Mouse (Mus musculus) neural tube, embryonic 12.5 days (tissue): ENCODE results near the gene Foxr1. TPM values are rescaled to one million over a fixed set of nuclear protein-coding genes. Genes with fewer than 3 reads are reported as not detected.
"Not testable (repeated sequence)": the region's sequence is repeated elsewhere in the genome, so short reads cannot be mapped to it uniquely, and the experiment has no call there.

ENCODE experiments used
- ATAC-seq: fragments of 200-750 bp; cut with Nextera tagmentation; 2 replicates; pipeline ENCODE4 v1.8.0; 2017; ENCODE audit warnings: low read depth, mild to moderate bottlenecking, moderate TSS enrichment, moderate library complexity; ENCODE audit not compliant: low FRiP score
- H3K27ac ChIP-seq: fragments of 300-500 bp; sonication (generic); 2 replicates; pipeline ENCODE4 v1.5.1; 2016
- H3K27me3 ChIP-seq: fragments of 300-500 bp; sonication (generic); replicated peaks from 2 replicates; pipeline ENCODE4 v1.6.1; 2016; ENCODE audit warnings: mild to moderate bottlenecking
- H3K36me3 ChIP-seq: fragments of 300-500 bp; sonication (generic); 2 replicates; pipeline ENCODE4 v1.6.1; 2016; ENCODE audit warnings: mild to moderate bottlenecking
- H3K4me1 ChIP-seq: fragments of 300-500 bp; sonication (generic); 2 replicates; pipeline ENCODE4 v1.6.1; 2016
- H3K4me2 ChIP-seq: fragments of 300-500 bp; sonication (generic); replicated peaks from 2 replicates; pipeline ENCODE4 v1.6.1; 2016; ENCODE audit warnings: mild to moderate bottlenecking
- H3K4me3 ChIP-seq: fragments of 300-500 bp; sonication (generic); 2 replicates; pipeline ENCODE4 v1.5.1; 2016
- H3K9ac ChIP-seq: fragments of 300-500 bp; sonication (generic); 2 replicates; pipeline ENCODE4 v1.6.1; 2016; ENCODE audit warnings: mild to moderate bottlenecking
- H3K9me3 ChIP-seq: fragments of 300-500 bp; sonication (generic); 2 replicates; pipeline ENCODE4 v1.6.1; 2016; ENCODE audit warnings: mild to moderate bottlenecking
- WGBS: fragments of 180-500 bp; shearing (Covaris S2); methylation state at CpG from one replicate; pipeline ENCODE4 v1.1.7; 2016; 5-methylcytosine and 5-hydroxymethylcytosine counted together
- polyA plus RNA-seq: library from polyadenylated mRNA; unstranded; fragments of >200 nt; fragmentation: Nextera tagmentation; extraction: Ambion mirVana; gene quantifications from 2 replicates; pipeline ENCODE4 v1.2.1, GENCODE M21; 2016

Gene Foxr1
- polyA plus RNA-seq, 1 experiment from 2014 or later: not detected

DNA sequence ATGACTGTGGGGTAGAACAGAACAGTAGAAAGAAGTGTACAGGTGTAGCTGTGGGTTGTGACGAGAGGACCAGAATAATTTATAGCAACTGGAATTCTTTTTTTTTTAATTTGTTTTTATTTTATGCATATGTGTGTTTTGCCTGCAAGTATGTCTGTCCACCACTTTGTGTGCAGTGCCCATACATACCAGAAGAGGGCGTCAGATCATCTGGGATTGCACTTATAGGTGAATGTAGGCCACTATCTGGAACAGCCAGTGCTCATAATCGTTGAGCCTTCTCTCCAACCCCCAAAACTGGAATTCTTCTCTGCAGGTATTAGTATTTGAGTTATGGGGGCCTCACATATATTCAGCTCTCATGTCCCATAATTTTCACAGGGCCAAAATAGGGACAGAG, 32.2 kb upstream of the Foxr1 start:
- 0 out of 2 replicates have a peak, but pooled peaks cover 5% of the 10 kb centered on the region for H3K27me3 ChIP-seq
- no peak overlapping the region for H3K4me2 ChIP-seq
- H3K27ac ChIP-seq: no peak overlapping the region
- no peaks in the 10 kb centered on the region for H3K9me3 ChIP-seq
- H3K9ac ChIP-seq: no peak overlapping the region
- H3K36me3 ChIP-seq: no peaks in the 10 kb centered on the region
- 65% methylated on average over 3 of the region's 3 CpGs for WGBS
- peaks cover 9% of the 10 kb centered on the region; the same call in 1 of the 2 replicates for H3K4me1 ChIP-seq
- no peak for ATAC-seq
- no peak overlapping the region for H3K4me3 ChIP-seq

DNA sequence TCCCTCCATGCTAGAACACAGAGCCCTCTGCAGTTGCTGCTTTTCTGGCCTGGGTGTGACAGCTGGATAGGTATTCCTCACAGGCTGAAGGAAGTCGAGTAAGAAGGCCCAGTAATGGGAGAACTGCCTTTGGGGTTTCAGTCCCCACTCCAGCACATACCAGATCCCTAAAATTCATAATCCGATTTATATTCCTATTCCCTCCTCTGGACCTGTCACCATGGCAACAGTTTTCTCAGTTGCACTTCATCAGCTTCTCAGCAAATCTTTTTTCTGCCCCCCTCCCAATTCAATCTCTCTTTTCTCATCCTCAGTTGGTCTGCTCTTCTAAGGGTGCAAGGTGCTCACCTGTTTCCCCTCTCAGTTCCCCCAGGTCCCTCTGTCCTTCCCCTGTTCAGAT, 27.9 kb upstream of the Foxr1 start:
- 62% methylated on average over 2 of the region's 2 CpGs for WGBS
- H3K27ac ChIP-seq: no peak overlapping the region

DNA sequence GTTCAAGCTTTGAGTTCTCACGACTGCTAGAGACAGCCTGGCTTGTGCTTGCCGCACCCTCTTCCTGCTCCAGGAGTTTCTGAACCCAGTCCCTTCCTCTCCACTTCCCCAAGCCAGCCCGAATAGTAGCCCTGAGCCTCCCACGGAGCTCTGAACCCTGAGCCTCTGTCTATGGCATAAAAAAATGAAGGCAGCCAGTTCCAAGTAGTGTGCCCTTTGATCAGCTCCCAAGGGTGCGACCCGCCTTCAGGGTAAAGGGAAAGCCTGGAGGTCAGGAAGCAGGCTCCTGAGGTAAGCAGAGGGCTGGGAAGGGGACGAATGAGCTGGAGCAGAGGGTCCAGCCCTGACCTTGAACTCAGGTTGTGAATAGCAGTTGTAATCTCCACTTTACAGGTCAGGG, 27.3 kb upstream of the Foxr1 start:
- Histone ChIP-seq H3K27me3 (0 out of 2 replicates have a peak, but pooled peaks cover 3% of the 10 kb centered on the region), H3K4me3 (no peak overlapping the region), H3K27ac (no peak overlapping the region), H3K9ac (no peak overlapping the region), H3K36me3 (no peaks in the 10 kb centered on the region), H3K9me3 (no peaks in the 10 kb centered on the region), H3K4me1 (no peaks in the 10 kb centered on the region), H3K4me2 (no peak overlapping the region)
- 57% methylated on average over 7 of the region's 7 CpGs for WGBS
- ATAC-seq: no peak

More for the DNA sequence above, 27.9 kb upstream of the Foxr1 start:
- Histone ChIP-seq H3K9me3 (no peaks in the 10 kb centered on the region), H3K4me1 (no peaks in the 10 kb centered on the region), H3K27me3 (0 out of 2 replicates have a peak, but pooled peaks cover 3% of the 10 kb centered on the region), H3K4me2 (no peak overlapping the region), H3K9ac (no peak overlapping the region), H3K36me3 (no peaks in the 10 kb centered on the region), H3K4me3 (no peak overlapping the region)
- ATAC-seq: no peak

DNA sequence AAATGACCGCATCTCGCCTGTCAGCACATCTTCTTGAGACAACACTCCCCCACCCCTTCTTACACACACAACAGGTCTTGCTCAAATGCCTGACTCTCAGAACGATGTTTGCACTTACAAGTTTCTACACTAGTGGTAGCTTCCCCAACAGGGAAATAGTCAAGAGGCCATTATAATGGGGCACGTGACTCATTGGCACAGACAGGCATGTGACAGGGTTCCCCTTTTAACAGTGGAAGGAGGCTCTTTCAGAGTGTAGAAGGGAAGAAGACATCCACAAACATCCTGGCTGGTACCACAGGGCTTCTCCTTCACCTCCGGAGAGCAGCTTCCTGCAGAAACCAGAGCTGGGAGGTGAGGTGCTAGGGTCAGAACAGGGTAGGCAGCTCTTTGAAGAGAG, 21.0 kb upstream of the Foxr1 start:
- Histone ChIP-seq H3K9ac (no peak overlapping the region), H3K4me2 (no peak overlapping the region), H3K9me3 (no peaks in the 10 kb centered on the region), H3K4me1 (peaks cover 12% of the 10 kb centered on the region), H3K36me3 (no peaks in the 10 kb centered on the region), H3K27ac (no peak overlapping the region), H3K27me3 (no peaks in the 10 kb centered on the region), H3K4me3 (no peak overlapping the region)
- 86% methylated on average over 5 of the region's 5 CpGs for WGBS
- ATAC-seq: no peak

DNA sequence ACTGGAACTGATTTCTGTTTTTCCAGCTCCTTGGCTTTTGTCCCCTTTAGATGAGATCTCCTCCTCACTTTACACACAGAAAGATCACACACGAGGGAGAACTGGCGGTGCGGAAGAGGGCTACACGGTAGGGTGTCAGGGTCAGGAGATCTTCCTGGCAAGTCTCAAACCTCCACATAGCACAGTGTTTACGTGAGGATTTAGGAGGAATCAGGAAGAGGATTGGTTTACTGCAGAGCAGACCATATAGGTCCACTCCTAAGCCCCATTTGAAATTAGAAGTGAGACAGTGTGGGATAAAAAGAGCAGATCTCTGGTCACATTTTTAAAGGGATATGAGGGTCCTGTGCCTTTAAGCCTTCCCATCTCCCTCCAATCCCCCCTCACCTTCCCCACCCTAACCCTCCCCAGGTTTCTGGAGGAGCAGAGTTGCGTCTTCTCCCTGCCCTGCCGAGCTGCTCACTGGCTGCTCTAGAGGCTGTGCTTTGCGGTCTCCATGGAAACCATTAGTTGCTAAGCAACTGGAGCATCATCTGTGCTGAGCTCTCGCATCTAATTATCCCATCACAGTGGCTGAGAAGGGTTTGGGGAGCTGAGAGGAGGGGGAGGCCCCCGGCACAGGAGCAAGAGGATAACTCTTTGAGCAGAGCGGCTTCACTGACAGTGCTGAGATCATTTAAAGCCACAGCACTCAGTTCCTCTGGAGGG, 16.3 kb upstream of the Foxr1 start:
- peak overlapping the region; percentile 46 for H3K4me2 ChIP-seq
- H3K27ac ChIP-seq: peak overlapping the region; percentile 42; the same call in 1 of the 2 replicates
- no peaks in the 10 kb centered on the region for H3K9me3 ChIP-seq
- no peaks in the 10 kb centered on the region for H3K36me3 ChIP-seq
- peak; percentile 96 for ATAC-seq
- H3K27me3 ChIP-seq: peaks cover 7% of the 10 kb centered on the region; the same call in 1 of the 2 replicates
- H3K4me3 ChIP-seq: no peak overlapping the region
- H3K9ac ChIP-seq: no peak overlapping the region
- H3K4me1 ChIP-seq: peaks cover 31% of the 10 kb centered on the region
- 4% methylated on average over 11 of the region's 11 CpGs for WGBS

DNA sequence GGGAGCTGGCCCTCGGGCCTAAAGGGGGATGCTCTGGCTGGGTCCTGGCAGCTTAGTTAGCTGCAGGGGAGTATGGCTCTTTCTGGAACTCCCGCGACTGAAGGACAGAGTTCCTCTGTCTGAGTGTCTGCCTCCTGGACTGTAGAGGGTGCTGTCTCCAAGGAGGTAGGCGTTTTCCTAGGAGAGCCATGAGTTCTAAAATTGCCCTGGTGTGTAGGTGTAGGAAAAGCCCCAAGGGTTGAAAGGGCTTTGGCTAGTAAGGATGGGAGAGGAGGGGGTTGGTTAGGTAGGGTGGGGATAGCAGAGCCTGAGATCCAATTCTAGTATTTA, 13.9 kb upstream of the Foxr1 start, which contains the start of gene Upk2:
Upk2 (minus strand) TSS at position 86 of the 330 bp plus-strand sequence.
- H3K27ac ChIP-seq: no peak within 1 kb of the TSS
- peaks cover 7% of the 10 kb centered on the region; the same call in 1 of the 2 replicates for H3K27me3 ChIP-seq
- no peaks in the 10 kb centered on the region for H3K9me3 ChIP-seq
- peaks cover 31% of the 10 kb centered on the region for H3K4me1 ChIP-seq
- no peak within 1 kb of the TSS for H3K9ac ChIP-seq
- no peak within 1 kb of the TSS for H3K4me2 ChIP-seq
- WGBS: 24% methylated on average over 4 of the region's 4 CpGs
- H3K4me3 ChIP-seq: no peak within 1 kb of the TSS
- H3K36me3 ChIP-seq: no peaks in the 10 kb centered on the region
- ATAC-seq: no peak

DNA sequence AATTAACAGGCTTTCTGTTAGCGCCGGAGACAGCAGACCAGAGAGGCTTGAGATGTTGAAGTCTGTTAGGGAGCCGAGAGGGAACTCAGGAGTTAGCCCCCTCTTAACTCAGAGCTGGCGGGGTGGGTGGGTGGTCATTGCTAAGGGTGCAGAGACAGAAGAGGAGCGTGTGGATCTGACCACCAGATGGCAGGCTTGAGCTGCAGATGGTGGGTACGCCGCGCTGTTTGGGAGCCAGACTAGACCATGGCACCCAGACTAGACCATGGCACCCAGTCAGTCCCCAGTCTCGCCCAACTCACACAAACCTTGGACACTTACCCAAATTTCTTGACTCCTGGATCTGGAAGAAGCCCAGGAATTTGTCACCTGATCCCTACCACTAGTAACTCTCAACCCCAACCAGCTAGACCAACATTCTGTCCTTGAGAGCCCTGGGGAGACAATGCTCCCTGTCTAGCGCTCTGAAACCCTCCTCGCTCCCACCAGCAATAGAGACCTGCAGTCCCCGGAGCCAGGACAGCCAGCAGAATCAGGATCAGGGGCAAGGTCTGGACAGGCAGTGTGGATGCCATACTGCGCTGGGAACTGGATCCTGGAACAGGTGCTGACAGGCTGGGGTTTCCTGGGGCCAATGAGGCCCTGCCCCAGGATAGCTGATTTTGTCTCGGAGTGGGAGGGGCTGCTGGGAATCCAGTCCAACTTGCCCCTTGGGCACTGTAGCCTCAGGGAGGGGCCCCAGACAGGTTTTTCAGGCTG, 13.4 kb upstream of the Foxr1 start:
- WGBS: 10% methylated on average over 14 of the region's 14 CpGs
- Histone ChIP-seq H3K4me3 (no peak overlapping the region), H3K27ac (no peak overlapping the region), H3K4me1 (peaks cover 31% of the 10 kb centered on the region), H3K27me3 (peaks cover 7% of the 10 kb centered on the region; the same call in 1 of the 2 replicates), H3K36me3 (no peaks in the 10 kb centered on the region), H3K4me2 (no peak overlapping the region), H3K9ac (no peak overlapping the region), H3K9me3 (no peaks in the 10 kb centered on the region)
- ATAC-seq: peak; percentile 69; the same call in 1 of the 2 replicates

DNA sequence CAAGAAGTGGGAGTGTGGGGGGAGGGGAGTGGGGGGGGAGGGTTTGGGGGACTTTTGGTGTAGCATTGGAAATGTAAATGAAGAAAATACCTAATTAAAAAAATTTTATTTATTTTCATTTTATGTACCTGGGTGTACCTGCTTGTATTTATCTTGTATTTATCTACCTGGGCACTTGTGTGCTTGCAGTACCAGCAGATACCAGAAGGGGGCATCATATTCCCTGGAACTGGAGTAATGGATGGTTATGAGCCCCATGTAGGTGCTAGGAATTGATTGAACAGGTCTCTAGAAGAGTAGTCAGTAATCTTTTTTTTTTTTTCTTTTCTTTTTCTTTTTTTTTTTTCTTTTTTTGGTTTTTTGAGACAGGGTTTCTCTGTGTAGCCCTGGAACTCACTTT, 9.5 kb upstream of the Foxr1 start:
- H3K9me3 ChIP-seq: no peaks in the 10 kb centered on the region
- H3K4me3 ChIP-seq: no peak overlapping the region
- H3K27me3 ChIP-seq: peaks cover 7% of the 10 kb centered on the region; the same call in 1 of the 2 replicates
- no peak for ATAC-seq
- H3K9ac ChIP-seq: no peak overlapping the region
- H3K4me1 ChIP-seq: peaks cover 9% of the 10 kb centered on the region
- no peaks in the 10 kb centered on the region for H3K36me3 ChIP-seq
- no peak overlapping the region for H3K27ac ChIP-seq
- H3K4me2 ChIP-seq: no peak overlapping the region

DNA sequence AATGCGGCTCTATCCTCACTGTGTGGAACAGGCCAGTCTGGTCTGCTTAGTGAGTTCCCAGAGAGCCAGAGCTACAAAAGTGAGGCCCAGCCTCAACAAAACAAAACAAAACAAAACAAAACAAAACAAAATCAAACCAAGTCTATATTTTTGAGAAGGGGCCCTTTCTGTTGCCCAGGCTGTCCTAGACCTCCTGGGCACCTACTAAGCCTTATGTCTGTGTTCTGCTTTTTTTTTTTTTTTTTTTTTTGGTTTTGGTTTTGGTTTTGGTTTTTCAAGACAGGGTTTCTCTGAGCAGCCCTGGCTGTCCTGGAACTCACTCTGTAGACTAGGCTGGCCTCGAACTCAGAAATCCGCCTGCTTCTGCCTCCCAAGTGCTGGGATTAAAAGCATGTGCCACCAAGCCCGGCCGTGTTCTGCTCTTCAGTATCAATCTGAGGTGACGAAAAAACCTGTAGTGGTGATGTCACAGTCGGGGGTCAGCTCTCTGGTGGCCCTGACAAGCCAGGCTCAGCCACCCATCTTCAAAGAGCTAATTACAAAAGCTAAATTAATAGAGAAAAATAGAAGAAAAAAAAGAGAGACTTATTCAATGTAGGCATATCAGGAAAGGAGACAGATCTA, 3.6 kb upstream of the Foxr1 start:
- H3K9me3 ChIP-seq, H3K4me2 ChIP-seq, H3K36me3 ChIP-seq, H3K4me3 ChIP-seq, H3K27ac ChIP-seq, H3K4me1 ChIP-seq, ATAC-seq, H3K9ac ChIP-seq, H3K27me3 ChIP-seq: not testable (repeated sequence)
- WGBS: 85% methylated on average over 7 of the region's 7 CpGs

DNA sequence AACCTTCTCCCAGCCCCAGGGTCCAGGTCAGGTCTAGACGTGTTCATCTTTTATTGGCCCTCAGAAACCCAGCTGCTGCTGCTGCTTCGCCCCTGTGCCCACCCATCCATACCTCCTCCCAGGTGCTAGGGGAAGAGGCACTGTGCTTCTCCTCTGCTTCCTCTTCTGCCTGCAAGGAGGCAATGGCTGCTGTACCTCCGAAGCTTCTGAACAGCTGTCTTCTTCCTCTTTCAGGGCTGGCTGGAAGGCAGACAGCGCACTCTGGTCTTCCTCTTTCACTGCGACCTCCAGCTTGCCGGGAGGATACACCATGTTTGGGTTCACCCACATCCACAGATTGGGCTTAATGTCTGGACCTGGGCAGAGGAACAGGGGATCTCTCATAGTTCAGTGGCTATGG, 5.2 kb downstream of the Foxr1 start:
- H3K36me3 ChIP-seq: no peaks in the 10 kb centered on the region
- H3K27me3 ChIP-seq: no peaks in the 10 kb centered on the region
- H3K4me1 ChIP-seq: no peaks in the 10 kb centered on the region
- H3K4me3 ChIP-seq: no peak overlapping the region
- H3K4me2 ChIP-seq: no peak overlapping the region
- no peak overlapping the region for H3K9ac ChIP-seq
- no peak for ATAC-seq
- 83% methylated on average over 6 of the region's 6 CpGs for WGBS
- H3K9me3 ChIP-seq: no peaks in the 10 kb centered on the region
- H3K27ac ChIP-seq: no peak overlapping the region

DNA sequence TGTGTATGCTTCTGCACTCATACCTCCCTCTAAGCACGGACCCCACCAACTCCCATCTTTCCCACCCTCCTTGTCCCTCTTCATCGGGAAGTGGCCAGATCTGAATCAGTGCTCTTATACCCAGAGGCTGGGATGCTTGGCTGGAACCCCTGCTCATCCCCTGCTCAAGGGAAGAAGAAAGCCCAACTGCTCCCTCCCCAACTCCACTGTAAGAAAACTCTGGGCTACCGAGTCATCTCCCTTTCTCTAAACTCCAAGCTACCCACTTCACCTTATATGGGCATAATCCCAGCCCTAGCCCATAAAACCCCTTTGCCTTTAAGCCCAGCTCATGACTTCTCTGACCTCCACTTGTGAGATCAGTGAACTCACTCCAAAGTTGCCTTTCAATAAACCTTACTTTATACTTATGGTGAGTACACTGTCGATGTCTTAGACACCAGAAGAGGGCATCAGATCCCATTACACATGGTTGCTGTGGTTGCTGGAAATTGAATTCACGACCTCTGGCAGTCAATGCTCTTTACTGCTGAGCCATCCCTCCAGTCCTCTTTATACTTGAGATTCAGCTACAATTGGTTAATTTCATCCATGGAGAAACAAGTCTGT, 8.3 kb downstream of the Foxr1 start:
- ATAC-seq: no peak
- Histone ChIP-seq H3K27ac (no peak overlapping the region), H3K36me3 (no peaks in the 10 kb centered on the region), H3K4me2 (no peak overlapping the region), H3K4me1 (no peaks in the 10 kb centered on the region), H3K27me3 (no peaks in the 10 kb centered on the region), H3K9me3 (no peaks in the 10 kb centered on the region), H3K4me3 (no peak overlapping the region), H3K9ac (no peak overlapping the region)
- WGBS: 57% methylated on average over 5 of the region's 5 CpGs

DNA sequence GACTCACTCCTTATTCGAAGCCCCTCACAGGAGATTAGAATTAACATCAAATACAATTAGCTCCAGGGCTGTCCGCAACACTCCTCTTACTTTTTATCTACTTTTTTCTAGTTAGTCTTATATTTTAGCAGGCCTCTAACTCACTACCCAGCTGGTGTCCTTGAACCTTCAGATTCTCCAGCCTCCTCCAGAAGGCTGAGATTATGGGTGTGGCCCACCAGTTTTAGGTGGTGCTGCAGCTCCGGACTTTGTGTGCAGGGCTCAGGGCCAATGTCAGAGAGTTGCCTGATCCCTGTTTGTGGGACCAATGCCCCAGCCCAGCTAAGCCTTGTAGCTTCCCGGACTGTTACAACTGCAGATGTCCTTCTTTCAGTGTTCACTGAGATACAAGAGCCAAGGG, 17.4 kb downstream of the Foxr1 start:
- H3K4me1 ChIP-seq: no peaks in the 10 kb centered on the region
- H3K9me3 ChIP-seq: no peaks in the 10 kb centered on the region
- no peak overlapping the region for H3K4me2 ChIP-seq
- no peaks in the 10 kb centered on the region for H3K36me3 ChIP-seq
- no peaks in the 10 kb centered on the region for H3K27me3 ChIP-seq
- no peak overlapping the region for H3K27ac ChIP-seq
- no peak for ATAC-seq
- H3K9ac ChIP-seq: no peak overlapping the region
- WGBS: 92% methylated on average over 4 of the region's 4 CpGs
- no peak overlapping the region for H3K4me3 ChIP-seq
